Comparison of ENCODE assay signal across 10 mouse cellular contexts in the genomic region with DNA sequence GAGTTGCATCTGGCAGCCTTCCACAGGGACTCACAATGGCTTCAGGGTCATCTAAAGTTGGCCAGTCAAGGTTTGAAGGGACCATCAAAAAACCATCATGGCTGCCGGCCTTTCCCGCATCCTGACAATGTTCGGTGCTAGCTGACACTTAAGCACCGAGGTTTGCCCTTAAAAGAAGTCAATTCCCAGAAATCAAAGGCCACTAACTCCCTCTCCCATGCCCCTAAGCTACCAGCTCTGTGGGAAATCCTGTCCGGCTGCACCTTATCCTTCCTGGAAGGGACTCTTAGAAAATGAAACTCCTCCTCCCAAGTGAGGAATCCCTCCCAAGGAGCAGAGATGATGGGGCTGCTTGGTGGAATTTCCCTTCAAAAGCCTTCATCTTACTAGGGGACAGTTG. TPM values are rescaled to one million over a fixed set of nuclear protein-coding genes. Genes with fewer than 3 reads are reported as not detected.
DNase-seq lines count a peak whose midpoint lies in the region; ATAC-seq lines count a peak whose summit lies in the region.
"Had no signal": no experiment of that assay in that cellular context is flagged by ENCODE, and none has a peak within 500 bp of the region (broad histone marks: within the 10 kb centered on the region; RNA-seq: fewer than 3 reads in every experiment).

No protein-coding gene starts in this region.

- no peaks in the 10 kb centered on the region for H3K27me3 ChIP-seq in kidney, embryonic 14.5 days (ENCODE audit: control insufficient read depth, insufficient read depth, low read length)
- H3K27me3 ChIP-seq in lung, embryonic 15.5 days = no peaks in the 10 kb centered on the region
- H3K27me3 ChIP-seq in heart, embryonic 16.5 days (ENCODE audit: control insufficient read depth, insufficient read depth, low read length) = no peaks in the 10 kb centered on the region
- no peaks in the 10 kb centered on the region for H3K27me3 ChIP-seq in forebrain, embryonic 10.5 days (ENCODE audit: poor library complexity, severe bottlenecking)
- H3K27me3 ChIP-seq: liver, embryonic 13.5 days had no signal

- no peak overlapping the region for H3K4me3 ChIP-seq in kidney, embryonic 14.5 days (ENCODE audit: low read length)
- H3K4me3 ChIP-seq in lung, embryonic 15.5 days = no peak overlapping the region
- H3K4me3 ChIP-seq in heart, embryonic 16.5 days (ENCODE audit: low read length) = no peak overlapping the region
- no peak overlapping the region for H3K4me3 ChIP-seq in forebrain, embryonic 10.5 days
- H3K4me3 ChIP-seq: liver, embryonic 13.5 days had no signal

- WGBS in kidney, embryonic 14.5 days = 77% methylated on average over 5 of the region's 5 CpGs
- WGBS in lung, embryonic 15.5 days = 73% methylated on average over 5 of the region's 5 CpGs
- 73% methylated on average over 5 of the region's 5 CpGs for WGBS in heart, embryonic 16.5 days
- WGBS in forebrain, embryonic 10.5 days = 82% methylated on average over 5 of the region's 5 CpGs

- no peak overlapping the region for H3K27ac ChIP-seq in kidney, embryonic 14.5 days (ENCODE audit: low read depth, low read length)
- peak overlapping the region; percentile 2 for H3K27ac ChIP-seq in lung, embryonic 15.5 days
- H3K27ac ChIP-seq in heart, embryonic 16.5 days (ENCODE audit: low read length) = peak overlapping the region; percentile 45; the same call in 1 of the 2 replicates
- no peak overlapping the region for H3K27ac ChIP-seq in forebrain, embryonic 10.5 days
- H3K27ac ChIP-seq: liver, embryonic 13.5 days had no signal

- peaks cover 11% of the 10 kb centered on the region for H3K4me1 ChIP-seq in kidney, embryonic 14.5 days (ENCODE audit: control insufficient read depth, insufficient read depth, low read length)
- H3K4me1 ChIP-seq in lung, embryonic 15.5 days = peaks cover 19% of the 10 kb centered on the region
- no peaks in the 10 kb centered on the region for H3K4me1 ChIP-seq in heart, embryonic 16.5 days (ENCODE audit: control insufficient read depth, insufficient read depth, low read length)
- peaks cover 23% of the 10 kb centered on the region for H3K4me1 ChIP-seq in forebrain, embryonic 10.5 days

- no peak for ATAC-seq in kidney, embryonic 14.5 days (ENCODE audit: low FRiP score, low TSS enrichment)
- ATAC-seq in lung, embryonic 15.5 days (ENCODE audit: borderline replicate concordance, extremely low read depth, low FRiP score, low TSS enrichment) = no peak
- no peak for ATAC-seq in heart, embryonic 16.5 days (replicated peaks; ENCODE audit: extremely low read depth, insufficient read depth, low FRiP score)
- ATAC-seq in granulocyte monocyte progenitor cell, adult 5-6 weeks (replicated peaks; ENCODE audit: poor library complexity, severe bottlenecking) = no peak; the same call in 1 of the 2 replicates

- H3K36me3 ChIP-seq in kidney, embryonic 14.5 days (ENCODE audit: control insufficient read depth, insufficient read depth, low read length) = no peaks in the 10 kb centered on the region
- no peaks in the 10 kb centered on the region for H3K36me3 ChIP-seq in lung, embryonic 15.5 days
- H3K36me3 ChIP-seq in heart, embryonic 16.5 days (ENCODE audit: control insufficient read depth, insufficient read depth) = no peaks in the 10 kb centered on the region
- no peaks in the 10 kb centered on the region for H3K36me3 ChIP-seq in forebrain, embryonic 10.5 days (replicated peaks)
- H3K36me3 ChIP-seq: liver, embryonic 13.5 days had no signal

- DNase-seq in kidney, adult 11 months = peak; percentile 9
- DNase-seq in lung, adult 18-20 months = no peak
- peak; percentile 51 for DNase-seq in R1 (ENCODE audit: low read depth, low spot score)
- no peak for DNase-seq in forebrain, embryonic 10.5 days (ENCODE audit: extremely low spot score, low spot score)
- DNase-seq: cerebellum, postnatal 10 days; liver, embryonic 13.5 days had no signal

- H3K9ac ChIP-seq in kidney, embryonic 14.5 days (ENCODE audit: low read depth, low read length) = no peak overlapping the region
- H3K9ac ChIP-seq in lung, embryonic 15.5 days = no peak overlapping the region
- H3K9ac ChIP-seq in heart, embryonic 16.5 days (ENCODE audit: low read length) = no peak overlapping the region
- H3K9ac ChIP-seq: liver, embryonic 13.5 days had no signal

- no peaks in the 10 kb centered on the region for H3K9me3 ChIP-seq in kidney, embryonic 14.5 days (ENCODE audit: control insufficient read depth, low read length)
- no peaks in the 10 kb centered on the region for H3K9me3 ChIP-seq in lung, embryonic 15.5 days
- no peaks in the 10 kb centered on the region for H3K9me3 ChIP-seq in heart, embryonic 16.5 days (replicated peaks; ENCODE audit: control insufficient read depth, low read length)
- H3K9me3 ChIP-seq in forebrain, embryonic 10.5 days = no peaks in the 10 kb centered on the region
- H3K9me3 ChIP-seq: liver, embryonic 13.5 days had no signal

- H3K4me2 ChIP-seq in kidney, embryonic 14.5 days (replicated peaks; ENCODE audit: low read depth, low read length) = no peak overlapping the region
- no peak overlapping the region for H3K4me2 ChIP-seq in lung, embryonic 15.5 days
- no peak overlapping the region for H3K4me2 ChIP-seq in heart, embryonic 16.5 days (ENCODE audit: low read depth, low read length)
- H3K4me2 ChIP-seq: liver, embryonic 13.5 days had no signal

RNA-seq across cellular contexts. Expression of a gene that starts 14.6 kb away (rescaled TPM):
- 5.4 and 12.2 TPM in 2 replicates for polyA plus RNA-seq in kidney, embryonic 14.5 days (2014; fragmentation: Nextera tagmentation; extraction: Ambion mirVana)
- 2.0 and 2.3 TPM in 2 replicates for polyA plus RNA-seq in lung, embryonic 15.5 days (2015; fragmentation: Nextera tagmentation; extraction: Ambion mirVana)
- 1.6 and 2.2 TPM in 2 replicates for polyA plus RNA-seq in heart, embryonic 16.5 days (2015; fragmentation: Nextera tagmentation; extraction: Ambion mirVana)
- total RNA-seq in granulocyte monocyte progenitor cell, adult 5-6 weeks (2014; fragmentation: Nextera tagmentation) = 42.4 and 42.7 TPM in 2 replicates
- total RNA-seq in granulocyte monocyte progenitor cell, adult 5-6 weeks (2017) = 34.0 and 38.8 TPM in 2 replicates
- polyA plus RNA-seq in forebrain, embryonic 10.5 days (2016; fragmentation: Nextera tagmentation; extraction: Ambion mirVana) = 3.0 and 3.6 TPM in 2 replicates

Comparison
In these comparisons a context has a peak if more than half of its experiments do, and no peak if none do; other contexts are left out.
1. DNase-seq: peak in kidney, adult 11 months (single experiment) and R1 (single experiment); none in lung, adult 18-20 months (0 of 2) and forebrain, embryonic 10.5 days (single experiment).
2. H3K27ac ChIP-seq: peak in lung, embryonic 15.5 days (single experiment) and heart, embryonic 16.5 days (single experiment); none in kidney, embryonic 14.5 days (single experiment) and forebrain, embryonic 10.5 days (single experiment).